Mouse (Mus musculus): ENCODE data around the gene Mtx3.
"Not testable (repeated sequence)": the region's sequence is repeated elsewhere in the genome, so short reads cannot be mapped to it uniquely, and the experiment has no call there.

Mtx3 gene
- long read RNA-seq, experiment 1, partial matches to known transcripts, result 0 of 6 reads
- long read RNA-seq, experiment 1, other reads (novel, unspliced or antisense), result 6 of 6 reads
- long read RNA-seq, experiment 2, partial matches to known transcripts, result 1 of 3 reads
- long read RNA-seq, experiment 2, other reads (novel, unspliced or antisense), result 2 of 3 reads

DNA sequence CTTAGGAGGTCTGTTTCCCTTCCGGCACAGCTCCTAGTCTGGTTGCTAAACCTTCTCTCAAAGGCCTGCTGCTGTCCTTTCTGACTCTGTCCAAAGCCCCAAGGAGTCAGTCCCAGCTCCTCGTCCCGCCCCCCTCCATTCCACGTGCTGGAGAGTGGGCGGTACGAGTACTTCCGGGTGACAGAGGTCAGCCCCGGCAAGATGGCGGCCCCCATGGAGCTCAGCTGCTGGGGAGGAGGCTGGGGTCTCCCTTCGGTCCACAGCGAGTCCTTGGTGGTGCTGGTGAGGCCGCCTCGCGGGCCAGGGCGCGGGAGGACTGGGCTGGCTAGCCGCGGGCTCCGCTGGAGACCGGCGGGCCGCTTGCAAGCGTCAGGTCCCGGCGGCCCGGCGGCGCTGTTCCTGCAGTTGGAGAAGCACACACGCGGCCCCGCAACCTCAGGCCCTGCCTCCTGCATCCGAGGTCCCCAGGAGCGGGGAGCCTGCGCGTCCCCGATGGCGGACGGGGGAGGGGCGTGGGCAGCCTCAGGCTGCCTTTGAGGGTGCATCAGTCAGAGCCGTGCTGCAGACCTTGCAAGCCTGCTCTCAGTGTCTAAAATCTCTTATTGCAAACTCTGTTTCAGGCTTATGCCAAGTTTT is at the start of gene Mtx3:
TSS of gene Mtx3 (plus strand) at position 175 of the 636 bp plus-strand sequence.
- intact Hi-C loops (cut with DNase I), result loop anchor here (5.0 kb wide), 1 partner anchor 92 kb away; no protein-coding TSS in a partner anchor

GRCm38 (mm10) chr13:92798830-92799229 is 45.7 kb upstream of the Mtx3 start:
- intact Hi-C loops (cut with DNase I), result no loop called here

GRCm38 (mm10) chr13:92799306-92799925 is 45.1 kb upstream of the Mtx3 start:
- intact Hi-C loops (cut with DNase I), result no loop called here

DNA sequence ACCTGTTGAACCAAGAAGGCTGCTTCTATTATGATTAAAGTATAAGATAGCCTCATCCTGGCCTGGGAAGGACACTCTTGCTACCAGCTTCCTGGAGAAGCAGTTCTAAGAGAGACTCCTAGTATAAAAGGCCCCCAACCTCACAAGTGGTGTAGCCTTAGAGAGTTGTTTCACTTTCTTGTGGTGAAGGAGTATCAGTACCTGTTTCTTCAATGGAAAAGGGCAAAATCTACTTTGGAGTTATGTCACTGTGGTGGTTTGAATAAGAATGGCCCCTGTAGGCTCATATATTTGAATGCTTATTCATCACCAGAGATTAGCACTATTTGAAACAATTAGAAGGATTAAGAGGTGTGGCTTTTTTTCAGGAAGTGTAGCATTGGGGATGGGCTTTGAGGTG is 37.8 kb upstream of the Mtx3 start:
- intact Hi-C loops (cut with DNase I), result no loop called here

DNA sequence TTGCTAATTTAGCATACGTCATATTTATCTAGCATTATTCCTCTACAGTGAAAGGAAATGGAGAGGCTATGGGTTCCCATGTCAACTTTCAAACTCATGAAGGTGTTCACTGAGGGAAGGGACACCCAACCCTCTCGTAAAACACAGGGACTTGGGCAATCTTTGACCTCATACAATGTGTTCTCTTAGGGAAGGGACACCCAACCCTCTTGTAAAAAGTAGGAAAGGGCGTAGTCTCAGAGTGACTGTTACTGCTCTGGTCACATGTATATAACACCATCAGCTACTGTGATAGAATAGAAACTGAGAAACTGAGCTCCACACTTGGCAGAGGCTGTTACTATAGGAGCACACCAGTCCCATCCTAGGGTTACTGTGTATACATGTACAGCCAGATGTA is 36.7 kb upstream of the Mtx3 start:
- intact Hi-C loops (cut with DNase I), result no loop called here

DNA sequence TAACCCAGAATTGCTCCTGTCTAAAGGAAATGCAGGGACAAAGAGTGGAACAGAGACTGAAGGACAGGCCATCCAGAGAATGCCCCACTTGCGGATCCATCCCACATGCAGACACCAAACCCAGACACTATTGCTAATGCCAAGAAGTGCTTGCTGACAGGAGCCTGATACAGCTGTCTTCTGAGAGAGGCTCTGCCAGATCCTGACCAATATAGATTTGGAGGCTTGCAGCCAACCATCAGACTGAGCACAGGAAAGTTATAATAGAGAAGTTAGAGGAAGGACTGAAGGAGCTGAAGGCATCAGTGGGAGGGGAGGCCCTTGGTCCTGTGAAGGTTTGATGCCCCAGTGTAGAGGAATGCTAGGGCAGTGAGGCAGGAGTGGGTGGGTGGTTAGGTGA is 34.0 kb upstream of the Mtx3 start:
- intact Hi-C loops (cut with DNase I), result not testable (repeated sequence)

- intact Hi-C loops (cut with DNase I), result no loop called here
Measured at GRCm38 (mm10) chr13:92816329-92816728, 28.2 kb upstream of the Mtx3 start.

DNA sequence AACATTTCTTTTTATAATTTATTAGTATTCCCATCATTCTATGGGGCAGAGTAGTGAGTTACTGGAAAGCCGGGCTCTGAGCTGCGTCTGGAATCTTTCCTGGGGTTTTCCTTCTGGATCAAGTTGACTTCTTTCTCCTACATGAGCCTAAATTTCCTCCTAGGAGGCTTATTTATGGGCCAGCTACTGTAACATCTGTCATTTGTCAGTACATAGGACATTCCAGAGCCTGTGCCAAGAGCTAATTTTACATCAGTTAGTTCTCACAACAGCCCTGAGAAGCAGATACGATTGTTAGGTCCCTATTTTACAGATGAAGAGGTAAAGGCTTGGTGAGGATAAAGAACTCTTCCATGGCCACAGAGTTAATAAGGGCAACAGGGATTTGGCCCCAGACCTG is 27.2 kb upstream of the Mtx3 start:
- intact Hi-C loops (cut with DNase I), result no loop called here

- intact Hi-C loops (cut with DNase I), result loop anchor here (10.0 kb wide), 1 partner anchor 1926 kb away; no protein-coding TSS in a partner anchor
Measured at GRCm38 (mm10) chr13:92828820-92829219, 15.7 kb upstream of the Mtx3 start.

DNA sequence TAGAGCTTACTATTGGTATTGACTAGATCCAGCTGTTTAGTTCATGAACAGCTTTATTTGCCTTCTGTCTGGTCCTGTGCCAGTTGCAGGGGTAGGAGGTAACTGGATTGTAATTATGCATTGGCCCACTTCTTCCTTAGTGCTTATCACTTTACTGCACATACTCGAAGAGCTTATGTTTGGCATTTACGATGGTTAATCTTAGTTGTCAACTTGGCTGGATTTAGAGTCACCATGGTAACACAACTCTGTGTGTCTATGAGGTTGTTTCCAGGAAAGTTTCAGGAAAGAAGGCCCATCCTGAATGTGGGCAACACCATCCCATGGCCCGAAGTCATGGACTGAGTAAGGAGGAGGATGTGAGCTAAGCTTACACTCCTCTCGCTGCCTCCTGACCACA is 11.4 kb upstream of the Mtx3 start:
- intact Hi-C loops (cut with DNase I), result no loop called here

- intact Hi-C loops (cut with DNase I), result no loop called here
Measured at GRCm38 (mm10) chr13:92846438-92846837, 1.9 kb downstream of the Mtx3 start.

- intact Hi-C loops (cut with DNase I), result no loop called here
Measured at GRCm38 (mm10) chr13:92847336-92847735, 2.8 kb downstream of the Mtx3 start.

DNA sequence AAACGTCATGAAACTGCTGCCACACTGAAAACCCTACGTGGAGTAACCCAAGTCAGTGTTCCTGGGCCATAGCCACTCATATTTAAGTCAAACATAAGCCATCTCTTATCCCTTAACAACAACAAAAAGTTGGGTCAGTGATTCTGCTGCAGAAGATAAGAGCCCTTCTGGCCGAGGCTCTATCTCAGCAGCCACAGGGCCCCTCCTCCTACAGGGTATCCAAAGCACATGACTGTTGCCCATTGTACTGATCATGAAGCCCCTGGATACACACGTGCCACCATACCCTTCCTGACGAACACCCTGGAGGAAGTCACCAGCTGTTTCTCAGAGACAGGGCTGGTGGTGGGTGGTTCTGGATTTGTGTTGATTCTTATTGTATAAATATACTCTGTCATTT is 3.4 kb downstream of the Mtx3 start:
- intact Hi-C loops (cut with DNase I), result no loop called here

DNA sequence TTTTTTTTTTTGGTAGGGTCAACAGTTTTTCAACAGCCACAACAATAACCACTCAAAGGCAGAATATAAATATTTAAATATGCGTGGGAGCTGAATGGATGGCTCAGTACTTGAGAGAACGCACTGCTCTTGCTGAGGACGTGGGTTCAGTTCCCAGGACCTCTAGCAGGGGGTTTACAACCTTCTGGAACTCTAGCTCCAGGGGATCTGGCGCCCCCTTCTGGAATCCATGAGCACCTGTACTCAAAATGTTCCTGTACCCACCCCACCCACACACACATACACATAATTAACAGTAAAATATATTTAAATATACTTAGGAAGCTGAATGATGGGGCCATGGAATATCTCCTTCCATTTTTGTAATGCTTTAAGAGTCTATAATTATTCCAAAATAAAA is 11.3 kb downstream of the Mtx3 start:
- intact Hi-C loops (cut with DNase I), result no loop called here

GRCm38 (mm10) chr13:92858808-92859207 is 14.2 kb downstream of the Mtx3 start:
- intact Hi-C loops (cut with DNase I), result no loop called here

- intact Hi-C loops (cut with DNase I), result loop anchor here (10.0 kb wide), 1 partner anchor 205 kb away; no protein-coding TSS in a partner anchor
Measured at GRCm38 (mm10) chr13:92859959-92860358, 15.4 kb downstream of the Mtx3 start.

- intact Hi-C loops (cut with DNase I), result loop anchor here (5.0 to 10.0 kb wide), 2 partner anchors 199 to 377 kb away; no protein-coding TSS in a partner anchor
Measured at GRCm38 (mm10) chr13:92865358-92865757, 20.8 kb downstream of the Mtx3 start.

DNA sequence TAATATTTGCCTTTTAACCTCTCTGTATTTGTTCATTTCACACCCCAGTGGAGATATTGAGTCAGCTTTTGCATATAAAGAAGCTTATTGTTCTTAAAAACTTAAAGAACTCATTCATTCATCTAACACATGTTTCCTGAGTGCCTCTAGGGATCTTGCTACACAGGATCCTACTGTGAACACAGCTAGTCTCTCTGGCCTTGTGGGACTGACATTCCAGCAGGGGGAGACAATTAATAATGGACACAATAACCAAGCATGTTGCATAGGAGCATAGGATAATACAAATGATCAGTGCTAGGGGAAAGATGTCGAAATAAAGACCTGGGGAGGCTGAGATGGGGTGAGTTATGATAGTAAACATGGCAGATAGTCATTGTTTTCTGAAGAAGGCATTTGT is 22.1 kb downstream of the Mtx3 start:
- intact Hi-C loops (cut with DNase I), result loop anchor here (5.0 to 10.0 kb wide), 2 partner anchors 198 to 376 kb away; no protein-coding TSS in a partner anchor

DNA sequence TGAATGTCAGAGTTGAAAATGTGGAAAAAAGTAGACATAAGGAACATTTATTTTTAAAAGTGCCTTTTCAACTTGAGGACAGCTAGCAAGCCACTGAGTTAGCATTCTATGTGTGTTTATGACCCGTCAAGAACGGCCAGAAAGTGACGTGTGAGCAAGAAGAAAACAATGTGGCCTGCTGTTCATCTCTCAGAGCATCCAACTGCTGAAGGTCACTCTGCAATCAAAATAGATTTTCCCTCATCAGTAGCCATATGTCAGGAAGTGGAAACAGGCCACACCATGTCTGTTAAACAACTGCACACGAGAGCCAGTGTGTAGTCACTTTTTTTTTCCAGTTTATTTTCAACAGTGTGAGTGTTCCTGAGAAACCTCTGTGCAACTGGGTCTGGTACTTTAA is 35.0 kb downstream of the Mtx3 start:
- intact Hi-C loops (cut with DNase I), result no loop called here

DNA sequence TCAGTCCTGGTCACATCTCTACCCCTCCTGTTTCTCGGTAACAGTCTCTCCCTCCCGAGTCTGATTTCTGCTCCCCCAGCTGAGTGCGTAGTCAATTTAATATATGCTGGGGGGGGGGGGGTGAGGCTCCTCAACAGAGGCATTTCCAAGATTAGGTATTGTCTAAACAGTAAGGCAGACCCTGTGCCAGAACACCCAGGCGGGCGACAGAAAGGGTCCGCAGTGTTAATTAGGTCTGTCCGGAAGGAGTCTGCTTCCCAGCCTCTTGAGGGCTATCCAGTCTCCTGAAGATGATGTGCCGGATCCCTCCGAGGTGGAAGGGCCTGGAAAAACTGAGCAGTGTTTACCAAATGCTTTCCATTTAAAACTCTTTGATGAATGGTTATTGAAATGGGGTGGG is 35.4 kb downstream of the Mtx3 start:
- intact Hi-C loops (cut with DNase I), result no loop called here

DNA sequence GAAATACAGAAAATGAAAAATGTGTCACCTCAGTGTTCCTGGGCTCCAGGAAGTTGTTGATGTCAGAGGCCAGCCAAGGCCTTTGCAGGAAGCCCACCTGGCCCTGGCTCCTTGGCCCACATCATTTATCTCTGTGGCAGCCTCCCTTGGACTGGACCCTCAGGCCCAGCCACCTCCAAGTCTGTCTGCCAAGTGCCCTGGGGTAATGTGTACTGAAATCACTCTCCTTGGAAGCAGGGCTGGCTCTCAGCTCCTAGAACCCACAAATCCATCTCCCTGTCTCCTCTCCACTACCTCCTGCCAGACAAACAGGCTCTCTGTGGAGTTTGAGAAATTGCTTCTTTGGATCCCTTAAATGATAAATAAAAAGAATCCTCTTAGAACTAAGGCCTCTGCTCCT is 36.0 kb downstream of the Mtx3 start:
- intact Hi-C loops (cut with DNase I), result no loop called here

- intact Hi-C loops (cut with DNase I), result no loop called here
Measured at GRCm38 (mm10) chr13:92882271-92882985, 37.9 kb downstream of the Mtx3 start.
